Mouse (Mus musculus): ENCODE measurements around the gene Cst6.

- no peak for TF ChIP-seq GATA1 (IDR thresholded peaks at IDR 0.05; ENCODE audit: low read length)
- TF ChIP-seq TAL1 (IDR thresholded peaks at IDR 0.05; ENCODE audit: low read length), result no peak
Measured at GRCm38 (mm10) chr19:5327970-5328369, 21.4 kb downstream of the Cst6 start.

Measured in erythroblast, embryonic 14.5 days (primary cell).